Mouse (Mus musculus) limb, embryonic 10.5 days (tissue): ENCODE results near the gene Grm3. TPM values are rescaled to one million over a fixed set of nuclear protein-coding genes. Genes with fewer than 3 reads are reported as not detected.

ENCODE experiments used
- DNase-seq: peaks from one replicate; pipeline ENCODE4 v3.0.0-alpha.2; 2017; ENCODE audit warnings: low spot score
- H3K27ac ChIP-seq: fragments of 300-500 bp; sonication (generic); 2 replicates; pipeline ENCODE4 v1.5.1; 2016; ENCODE audit warnings: mild to moderate bottlenecking
- H3K27me3 ChIP-seq: fragments of 300-500 bp; sonication (generic); 2 replicates; pipeline ENCODE4 v1.6.1; 2016; ENCODE audit warnings: low read depth, mild to moderate bottlenecking; ENCODE audit not compliant: poor library complexity, severe bottlenecking
- H3K36me3 ChIP-seq: fragments of 300-500 bp; sonication (generic); 2 replicates; pipeline ENCODE4 v1.6.1; 2016; ENCODE audit warnings: mild to moderate bottlenecking, moderate library complexity
- H3K4me1 ChIP-seq: fragments of 300-500 bp; sonication (generic); 2 replicates; pipeline ENCODE4 v1.6.1; 2016
- H3K4me3 ChIP-seq: fragments of 300-500 bp; sonication (generic); 2 replicates; pipeline ENCODE4 v1.5.1; 2016; ENCODE audit warnings: mild to moderate bottlenecking, moderate library complexity
- H3K9me3 ChIP-seq: fragments of 300-500 bp; sonication (generic); replicated peaks from 2 replicates; pipeline ENCODE4 v1.6.1; 2016; ENCODE audit warnings: mild to moderate bottlenecking
- WGBS: fragments of 180-500 bp; shearing (Covaris S2); methylation state at CpG from one replicate; pipeline ENCODE4 v1.1.7; 2016; 5-methylcytosine and 5-hydroxymethylcytosine counted together
- polyA plus RNA-seq: library from polyadenylated mRNA; unstranded; fragments of >200 nt; fragmentation: Nextera tagmentation; extraction: Ambion mirVana; gene quantifications from 2 replicates; pipeline ENCODE4 v1.2.1, GENCODE M21; 2016

The Grm3 gene
- polyA plus RNA-seq, 1 experiment from 2014 or later, result not detected

GRCm38 (mm10) chr5:9690599-9691242 is 34.2 kb downstream of the Grm3 start:
- H3K4me1 ChIP-seq, result no peaks in the 10 kb centered on the region
- H3K4me3 ChIP-seq, result no peak overlapping the region
- 57% methylated on average over 3 of the region's 3 CpGs for WGBS
- H3K27ac ChIP-seq, result no peak overlapping the region
- DNase-seq, result no peak
- no peaks in the 10 kb centered on the region for H3K27me3 ChIP-seq
- H3K9me3 ChIP-seq, result no peaks in the 10 kb centered on the region
- no peaks in the 10 kb centered on the region for H3K36me3 ChIP-seq

- no peak overlapping the region for H3K4me3 ChIP-seq
- no peak for DNase-seq
- no peaks in the 10 kb centered on the region for H3K4me1 ChIP-seq
- H3K9me3 ChIP-seq, result no peaks in the 10 kb centered on the region
- H3K36me3 ChIP-seq, result no peaks in the 10 kb centered on the region
- 41% methylated on average over 1 of the region's 1 CpGs for WGBS
- no peaks in the 10 kb centered on the region for H3K27me3 ChIP-seq
- no peak overlapping the region for H3K27ac ChIP-seq
Observed at GRCm38 (mm10) chr5:9690192-9690591, 34.8 kb downstream of the Grm3 start.

- no peaks in the 10 kb centered on the region for H3K27me3 ChIP-seq
- H3K9me3 ChIP-seq, result no peaks in the 10 kb centered on the region
- no peak overlapping the region for H3K4me3 ChIP-seq
- WGBS, result 62% methylated on average over 2 of the region's 2 CpGs
- no peak for DNase-seq
- H3K4me1 ChIP-seq, result no peaks in the 10 kb centered on the region
- no peak overlapping the region for H3K27ac ChIP-seq
- no peaks in the 10 kb centered on the region for H3K36me3 ChIP-seq
Observed at GRCm38 (mm10) chr5:9683204-9683603, 41.8 kb downstream of the Grm3 start.

- no peak for DNase-seq
- H3K4me3 ChIP-seq, result no peak overlapping the region
- H3K4me1 ChIP-seq, result no peaks in the 10 kb centered on the region
- no peaks in the 10 kb centered on the region for H3K36me3 ChIP-seq
- WGBS, result 89% methylated on average over 1 of the region's 1 CpGs
- no peaks in the 10 kb centered on the region for H3K27me3 ChIP-seq
- H3K27ac ChIP-seq, result no peak overlapping the region
- no peaks in the 10 kb centered on the region for H3K9me3 ChIP-seq
Observed at GRCm38 (mm10) chr5:9669002-9669401, 56.0 kb downstream of the Grm3 start.

- Histone ChIP-seq H3K4me3 (no peak overlapping the region), H3K27ac (no peak overlapping the region), H3K27me3 (no peaks in the 10 kb centered on the region), H3K36me3 (no peaks in the 10 kb centered on the region), H3K9me3 (no peaks in the 10 kb centered on the region), H3K4me1 (no peaks in the 10 kb centered on the region)
- 91% methylated on average over 3 of the region's 3 CpGs for WGBS
- no peak for DNase-seq
Observed at GRCm38 (mm10) chr5:9663416-9663815, 61.6 kb downstream of the Grm3 start.

GRCm38 (mm10) chr5:9661870-9662589 is 62.9 kb downstream of the Grm3 start:
- no peak for DNase-seq
- Histone ChIP-seq H3K36me3 (no peaks in the 10 kb centered on the region), H3K27me3 (no peaks in the 10 kb centered on the region), H3K4me3 (no peak overlapping the region), H3K27ac (no peak overlapping the region), H3K4me1 (no peaks in the 10 kb centered on the region), H3K9me3 (no peaks in the 10 kb centered on the region)
- WGBS, result 62% methylated on average over 9 of the region's 9 CpGs

GRCm38 (mm10) chr5:9638612-9639011 is 86.4 kb downstream of the Grm3 start:
- H3K4me1 ChIP-seq, result no peaks in the 10 kb centered on the region
- no peaks in the 10 kb centered on the region for H3K36me3 ChIP-seq
- 90% methylated on average over 2 of the region's 2 CpGs for WGBS
- H3K9me3 ChIP-seq, result no peaks in the 10 kb centered on the region
- no peaks in the 10 kb centered on the region for H3K27me3 ChIP-seq
- no peak for DNase-seq
- H3K27ac ChIP-seq, result no peak overlapping the region
- no peak overlapping the region for H3K4me3 ChIP-seq

- Histone ChIP-seq H3K4me1 (peaks cover 7% of the 10 kb centered on the region; the same call in 1 of the 2 replicates), H3K9me3 (no peaks in the 10 kb centered on the region), H3K36me3 (no peaks in the 10 kb centered on the region), H3K27me3 (no peaks in the 10 kb centered on the region), H3K4me3 (no peak overlapping the region), H3K27ac (no peak overlapping the region)
- WGBS, result 85% methylated on average over 2 of the region's 2 CpGs
- DNase-seq, result no peak
Observed at GRCm38 (mm10) chr5:9627220-9627619, 97.8 kb downstream of the Grm3 start.

- Histone ChIP-seq H3K9me3 (no peaks in the 10 kb centered on the region), H3K36me3 (no peaks in the 10 kb centered on the region), H3K27ac (no peak overlapping the region), H3K4me3 (no peak overlapping the region), H3K4me1 (peaks cover 7% of the 10 kb centered on the region; the same call in 1 of the 2 replicates), H3K27me3 (no peaks in the 10 kb centered on the region)
- 90% methylated on average over 4 of the region's 4 CpGs for WGBS
- DNase-seq, result no peak
Observed at GRCm38 (mm10) chr5:9624396-9624795, 100.6 kb downstream of the Grm3 start.

- Histone ChIP-seq H3K9me3 (no peaks in the 10 kb centered on the region), H3K27ac (no peak overlapping the region), H3K36me3 (no peaks in the 10 kb centered on the region), H3K27me3 (no peaks in the 10 kb centered on the region), H3K4me1 (peaks cover 7% of the 10 kb centered on the region; the same call in 1 of the 2 replicates), H3K4me3 (no peak overlapping the region)
- no peak for DNase-seq
- 17% methylated on average over 4 of the region's 4 CpGs for WGBS
Observed at GRCm38 (mm10) chr5:9623095-9623459, 101.9 kb downstream of the Grm3 start.

- H3K27me3 ChIP-seq, result no peaks in the 10 kb centered on the region
- peaks cover 7% of the 10 kb centered on the region; the same call in 1 of the 2 replicates for H3K4me1 ChIP-seq
- WGBS, result 72% methylated on average over 4 of the region's 4 CpGs
- no peak for DNase-seq
- H3K27ac ChIP-seq, result no peak overlapping the region
- H3K36me3 ChIP-seq, result no peaks in the 10 kb centered on the region
- no peaks in the 10 kb centered on the region for H3K9me3 ChIP-seq
- H3K4me3 ChIP-seq, result no peak overlapping the region
Observed at GRCm38 (mm10) chr5:9622264-9623094, 102.5 kb downstream of the Grm3 start.

- no peak overlapping the region for H3K4me3 ChIP-seq
- H3K4me1 ChIP-seq, result peaks cover 7% of the 10 kb centered on the region; the same call in 1 of the 2 replicates
- H3K27me3 ChIP-seq, result no peaks in the 10 kb centered on the region
- no peak for DNase-seq
- WGBS, result 79% methylated on average over 3 of the region's 3 CpGs
- H3K27ac ChIP-seq, result no peak overlapping the region
- no peaks in the 10 kb centered on the region for H3K9me3 ChIP-seq
- no peaks in the 10 kb centered on the region for H3K36me3 ChIP-seq
Observed at GRCm38 (mm10) chr5:9621417-9622067, 103.4 kb downstream of the Grm3 start.
